Mouse (Mus musculus): ENCODE measurements at regions not wholly inside any gene's neighbourhood (a gene's known extent, or its start where the extent isn't known, plus 50 kb on each side); places are given as distances from the start of the nearest gene placed in this dataset.

GRCm38 (mm10) chr6:51170871-51171270 lies 261.6 kb upstream of the Nfe2l3 start:
- H3K4me1 ChIP-seq (replicated peaks), result peaks cover 20% of the 10 kb centered on the region
- H3K9me3 ChIP-seq, result no peaks in the 10 kb centered on the region
- peaks cover 23% of the 10 kb centered on the region for H3K27me3 ChIP-seq (replicated peaks)
- no peak overlapping the region for H3K4me2 ChIP-seq (replicated peaks)
- no peak overlapping the region for H3K4me3 ChIP-seq (replicated peaks)
- ATAC-seq, result peak; percentile 77
- 0 out of 2 replicates have a peak overlapping the region, but pooled peaks have one; percentile 94 for H3K27ac ChIP-seq
- WGBS, result under 1% methylated on average over 11 of the region's 11 CpGs
- no peaks in the 10 kb centered on the region for H3K36me3 ChIP-seq
- H3K9ac ChIP-seq, result no peak overlapping the region

- H3K36me3 ChIP-seq, result no peaks in the 10 kb centered on the region
- H3K27me3 ChIP-seq (replicated peaks), result peaks cover 26% of the 10 kb centered on the region
- peak overlapping the region; percentile 23; the same call in 1 of the 2 replicates for H3K9ac ChIP-seq
- peak overlapping the region; percentile 74 for H3K4me2 ChIP-seq (replicated peaks)
- no peak for ATAC-seq
- H3K27ac ChIP-seq, result peak overlapping the region; percentile 85
- H3K4me3 ChIP-seq (replicated peaks), result 0 out of 2 replicates have a peak overlapping the region, but pooled peaks have one; percentile 2
- no peaks in the 10 kb centered on the region for H3K9me3 ChIP-seq
- H3K4me1 ChIP-seq (replicated peaks), result peaks cover 20% of the 10 kb centered on the region
- 4% methylated on average over 22 of the region's 22 CpGs for WGBS
Measured at GRCm38 (mm10) chr6:51171761-51172160, 260.7 kb upstream of the Nfe2l3 start.

- no peaks in the 10 kb centered on the region for H3K9me3 ChIP-seq
- peak overlapping the region; percentile 85 for H3K27ac ChIP-seq
- no peaks in the 10 kb centered on the region for H3K36me3 ChIP-seq
- H3K27me3 ChIP-seq (replicated peaks), result peaks cover 26% of the 10 kb centered on the region
- peak overlapping the region; percentile 74 for H3K4me2 ChIP-seq (replicated peaks)
- peak overlapping the region; percentile 29 for H3K4me3 ChIP-seq (replicated peaks)
- peak overlapping the region; percentile 47 for H3K9ac ChIP-seq
- peak; percentile 14; the same call in 1 of the 2 replicates for ATAC-seq
- H3K4me1 ChIP-seq (replicated peaks), result peaks cover 20% of the 10 kb centered on the region
- 4% methylated on average over 12 of the region's 12 CpGs for WGBS
Measured at GRCm38 (mm10) chr6:51172331-51172791, 260.1 kb upstream of the Nfe2l3 start.

- Histone ChIP-seq H3K9me3 (no peaks in the 10 kb centered on the region), H3K36me3 (no peaks in the 10 kb centered on the region), H3K27me3 (replicated peaks) (peaks cover 26% of the 10 kb centered on the region), H3K4me1 (replicated peaks) (peaks cover 20% of the 10 kb centered on the region), H3K9ac (peak overlapping the region; percentile 47; the same call in 1 of the 2 replicates), H3K4me2 (replicated peaks) (peak overlapping the region; percentile 74), H3K4me3 (replicated peaks) (peak overlapping the region; percentile 29), H3K27ac (peak overlapping the region; percentile 85)
- ATAC-seq, result peak; percentile 86
- WGBS, result under 1% methylated on average over 25 of the region's 25 CpGs
Measured at GRCm38 (mm10) chr6:51172856-51173619, 259.4 kb upstream of the Nfe2l3 start.

- WGBS, result 4% methylated on average over 28 of the region's 28 CpGs
- H3K9ac ChIP-seq, result no peak overlapping the region; the same call in 1 of the 2 replicates
Measured at GRCm38 (mm10) chr6:51173620-51174442, 258.6 kb upstream of the Nfe2l3 start.

GRCm38 (mm10) chr6:51174443-51175021 lies 257.9 kb upstream of the Nfe2l3 start:
- H3K27me3 ChIP-seq (replicated peaks), result peaks cover 21% of the 10 kb centered on the region
- no peak for ATAC-seq
- no peaks in the 10 kb centered on the region for H3K9me3 ChIP-seq
- no peak overlapping the region for H3K9ac ChIP-seq
- H3K27ac ChIP-seq, result peak overlapping the region; percentile 29; the same call in 1 of the 2 replicates
- no peaks in the 10 kb centered on the region for H3K36me3 ChIP-seq
- H3K4me2 ChIP-seq (replicated peaks), result peak overlapping the region; percentile 74
- peaks cover 12% of the 10 kb centered on the region for H3K4me1 ChIP-seq (replicated peaks)
- 14% methylated on average over 18 of the region's 18 CpGs for whole genome bisulfite sequencing
- H3K4me3 ChIP-seq (replicated peaks), result 0 out of 2 replicates have a peak overlapping the region, but pooled peaks have one; percentile 29

More at GRCm38 (mm10) chr6:51173620-51174442, 258.6 kb upstream of the Nfe2l3 start:
- H3K27ac ChIP-seq, result peak overlapping the region; percentile 76
- H3K9me3 ChIP-seq, result no peaks in the 10 kb centered on the region
- no peaks in the 10 kb centered on the region for H3K36me3 ChIP-seq
- H3K4me2 ChIP-seq (replicated peaks), result peak overlapping the region; percentile 74
- peaks cover 15% of the 10 kb centered on the region for H3K4me1 ChIP-seq (replicated peaks)
- ATAC-seq, result no peak
- H3K4me3 ChIP-seq (replicated peaks), result peak overlapping the region; percentile 29
- H3K27me3 ChIP-seq (replicated peaks), result peaks cover 23% of the 10 kb centered on the region

- 47% methylated on average over 13 of the region's 13 CpGs for WGBS
- peaks cover 21% of the 10 kb centered on the region for H3K27me3 ChIP-seq (replicated peaks)
- H3K9me3 ChIP-seq, result no peaks in the 10 kb centered on the region
- no peak overlapping the region for H3K4me3 ChIP-seq (replicated peaks)
- H3K27ac ChIP-seq, result no peak overlapping the region
- H3K36me3 ChIP-seq, result no peaks in the 10 kb centered on the region
- H3K9ac ChIP-seq, result no peak overlapping the region
- no peak for ATAC-seq
- peaks cover 12% of the 10 kb centered on the region for H3K4me1 ChIP-seq (replicated peaks)
- no peak overlapping the region for H3K4me2 ChIP-seq (replicated peaks)
Measured at GRCm38 (mm10) chr6:51175616-51176590, 256.6 kb upstream of the Nfe2l3 start.

GRCm38 (mm10) chr6:51176791-51177433 lies 255.6 kb upstream of the Nfe2l3 start:
- Histone ChIP-seq H3K4me1 (replicated peaks) (peaks cover 12% of the 10 kb centered on the region), H3K27me3 (replicated peaks) (peaks cover 31% of the 10 kb centered on the region), H3K36me3 (no peaks in the 10 kb centered on the region), H3K27ac (no peak overlapping the region), H3K4me3 (replicated peaks) (no peak overlapping the region), H3K9me3 (no peaks in the 10 kb centered on the region), H3K4me2 (replicated peaks) (no peak overlapping the region), H3K9ac (no peak overlapping the region)
- 30% methylated on average over 6 of the region's 6 CpGs for WGBS
- ATAC-seq, result no peak

GRCm38 (mm10) chr6:51177701-51178060 lies 254.8 kb upstream of the Nfe2l3 start:
- 2% methylated on average over 14 of the region's 14 CpGs for WGBS
- Histone ChIP-seq H3K27ac (no peak overlapping the region), H3K4me1 (replicated peaks) (peaks cover 12% of the 10 kb centered on the region), H3K4me3 (replicated peaks) (peak overlapping the region; percentile 32), H3K4me2 (replicated peaks) (peak overlapping the region; percentile 61), H3K9me3 (no peaks in the 10 kb centered on the region), H3K27me3 (replicated peaks) (peaks cover 31% of the 10 kb centered on the region), H3K36me3 (no peaks in the 10 kb centered on the region), H3K9ac (no peak overlapping the region)
- ATAC-seq, result no peak

- no peak overlapping the region for H3K27ac ChIP-seq
- peak overlapping the region; percentile 32 for H3K4me3 ChIP-seq (replicated peaks)
- no peaks in the 10 kb centered on the region for H3K9me3 ChIP-seq
- WGBS, result under 1% methylated on average over 31 of the region's 34 CpGs
- H3K36me3 ChIP-seq, result no peaks in the 10 kb centered on the region
- ATAC-seq, result peak; percentile 99
- peaks cover 12% of the 10 kb centered on the region for H3K4me1 ChIP-seq (replicated peaks)
- H3K9ac ChIP-seq, result no peak overlapping the region
- peaks cover 36% of the 10 kb centered on the region for H3K27me3 ChIP-seq (replicated peaks)
- H3K4me2 ChIP-seq (replicated peaks), result peak overlapping the region; percentile 61
Measured at GRCm38 (mm10) chr6:51178061-51178791, 254.2 kb upstream of the Nfe2l3 start.
